28 mouse cellular contexts compared by ENCODE assay signal in genomic region chrX:135712845-135713244, GRCm38 (mm10). TPM values are rescaled to one million over a fixed set of nuclear protein-coding genes. Genes with fewer than 3 reads are reported as not detected.
A peak's percentile ranks its signal among the peaks of the same experiment; 100 is the strongest.
DNase-seq lines count a peak whose midpoint lies in the region; ATAC-seq lines count a peak whose summit lies in the region.
"Had no signal": no experiment of that assay in that cellular context is flagged by ENCODE, and none has a peak within 500 bp of the region (broad histone marks: within the 10 kb centered on the region; RNA-seq: fewer than 3 reads in every experiment).

No protein-coding gene starts in this region.

- intact Hi-C loops in heart, postnatal 14 days (cut with DNase I): no loop called here
- intact Hi-C loops in heart, postnatal 25 days (cut with DNase I): no loop called here

- H3K27me3 ChIP-seq in heart, embryonic 12.5 days (replicated peaks): no peaks in the 10 kb centered on the region
- H3K27me3 ChIP-seq in heart, embryonic 14.5 days (ENCODE audit: control insufficient read depth, insufficient read depth, low read length): no peaks in the 10 kb centered on the region
- no peaks in the 10 kb centered on the region for H3K27me3 ChIP-seq in heart, embryonic 16.5 days (ENCODE audit: control insufficient read depth, insufficient read depth, low read length)
- H3K27me3 ChIP-seq in heart, embryonic 11.5 days (ENCODE audit: control insufficient read depth, insufficient read depth, low read length): no peaks in the 10 kb centered on the region
- no peaks in the 10 kb centered on the region for H3K27me3 ChIP-seq in forebrain, embryonic 14.5 days (replicated peaks; ENCODE audit: control insufficient read depth, insufficient read depth, low read length)
- H3K27me3 ChIP-seq: embryonic facial prominence, embryonic 12.5 days; forebrain, embryonic 13.5 days had no signal

- H3K4me1 ChIP-seq in heart, embryonic 12.5 days (replicated peaks): 0 out of 2 replicates have a peak, but pooled peaks cover 2% of the 10 kb centered on the region
- no peaks in the 10 kb centered on the region for H3K4me1 ChIP-seq in heart, embryonic 14.5 days (ENCODE audit: control insufficient read depth in 2 of 2, insufficient read depth in 2 of 2, low read length in 2 of 2)
- no peaks in the 10 kb centered on the region for H3K4me1 ChIP-seq in heart, embryonic 16.5 days (ENCODE audit: control insufficient read depth, insufficient read depth, low read length)
- no peaks in the 10 kb centered on the region for H3K4me1 ChIP-seq in heart, embryonic 11.5 days (ENCODE audit: control insufficient read depth, insufficient read depth, low read length)
- no peaks in the 10 kb centered on the region for H3K4me1 ChIP-seq in forebrain, embryonic 14.5 days (ENCODE audit: control insufficient read depth, insufficient read depth, low read length)
- H3K4me1 ChIP-seq: embryonic facial prominence, embryonic 10.5 days; embryonic facial prominence, embryonic 12.5 days; forebrain, embryonic 13.5 days had no signal

- H3K9me3 ChIP-seq in heart, embryonic 12.5 days (replicated peaks): no peaks in the 10 kb centered on the region
- no peaks in the 10 kb centered on the region for H3K9me3 ChIP-seq in heart, embryonic 14.5 days (ENCODE audit: control insufficient read depth, low read length)
- H3K9me3 ChIP-seq in heart, embryonic 16.5 days (replicated peaks; ENCODE audit: control insufficient read depth, low read length): no peaks in the 10 kb centered on the region
- no peaks in the 10 kb centered on the region for H3K9me3 ChIP-seq in heart, embryonic 11.5 days (replicated peaks; ENCODE audit: control insufficient read depth, low read length)
- no peaks in the 10 kb centered on the region for H3K9me3 ChIP-seq in forebrain, embryonic 14.5 days (replicated peaks; ENCODE audit: control insufficient read depth, low read length)
- H3K9me3 ChIP-seq: embryonic facial prominence, embryonic 10.5 days; embryonic facial prominence, embryonic 12.5 days; forebrain, embryonic 13.5 days had no signal

- 0 out of 2 replicates have a peak overlapping the region, but pooled peaks have one; percentile 16 for H3K27ac ChIP-seq in heart, embryonic 12.5 days (ENCODE audit: poor library complexity, severe bottlenecking)
- peak overlapping the region; percentile 54 to 70; a peak in 3 of 4 replicates for H3K27ac ChIP-seq in heart, embryonic 14.5 days (replicated peaks in 1 of 2; ENCODE audit: control insufficient read depth in 1 of 2, insufficient read depth in 1 of 2, low read depth in 2 of 2, low read length in 2 of 2)
- peak overlapping the region; percentile 57 for H3K27ac ChIP-seq in heart, embryonic 16.5 days (ENCODE audit: low read length)
- H3K27ac ChIP-seq in heart, embryonic 11.5 days (ENCODE audit: low read depth, low read length): no peak overlapping the region
- H3K27ac ChIP-seq in forebrain, embryonic 14.5 days (ENCODE audit: low read depth, low read length): no peak overlapping the region
- H3K27ac ChIP-seq: embryonic facial prominence, embryonic 10.5 days; embryonic facial prominence, embryonic 12.5 days; forebrain, embryonic 13.5 days had no signal

- H3K4me2 ChIP-seq in heart, embryonic 12.5 days: no peak overlapping the region
- H3K4me2 ChIP-seq in heart, embryonic 14.5 days (ENCODE audit: low read length): peak overlapping the region; percentile 30; the same call in 1 of the 2 replicates
- H3K4me2 ChIP-seq in heart, embryonic 16.5 days (ENCODE audit: low read depth, low read length): 0 out of 2 replicates have a peak overlapping the region, but pooled peaks have one; percentile 10
- no peak overlapping the region for H3K4me2 ChIP-seq in heart, embryonic 11.5 days
- no peak overlapping the region for H3K4me2 ChIP-seq in forebrain, embryonic 14.5 days (ENCODE audit: low read length)
- H3K4me2 ChIP-seq: embryonic facial prominence, embryonic 12.5 days; forebrain, embryonic 13.5 days had no signal

- H3K4me3 ChIP-seq in heart, embryonic 12.5 days: no peak overlapping the region
- H3K4me3 ChIP-seq in heart, embryonic 14.5 days (ENCODE audit: control insufficient read depth in 1 of 2, insufficient read depth in 1 of 2, low read depth in 1 of 2, low read length in 2 of 2): no peak overlapping the region
- no peak overlapping the region for H3K4me3 ChIP-seq in heart, embryonic 16.5 days (ENCODE audit: low read length)
- no peak overlapping the region for H3K4me3 ChIP-seq in heart, embryonic 11.5 days (ENCODE audit: low read depth, low read length)
- H3K4me3 ChIP-seq in forebrain, embryonic 14.5 days (ENCODE audit: low read depth, low read length): no peak overlapping the region
- H3K4me3 ChIP-seq: embryonic facial prominence, embryonic 10.5 days; embryonic facial prominence, embryonic 12.5 days; forebrain, embryonic 13.5 days had no signal

- ATAC-seq in heart, embryonic 12.5 days (ENCODE audit: insufficient number of reproducible peaks, low FRiP score): no peak
- no peak for ATAC-seq in heart, embryonic 14.5 days (ENCODE audit: insufficient number of reproducible peaks, insufficient read depth, low FRiP score, low read depth)
- peak; percentile 65; the same call in 1 of the 2 replicates for ATAC-seq in heart, embryonic 16.5 days (replicated peaks; ENCODE audit: extremely low read depth, insufficient read depth, low FRiP score)
- ATAC-seq in heart, embryonic 11.5 days (replicated peaks; ENCODE audit: insufficient number of reproducible peaks, low FRiP score, low TSS enrichment): no peak
- no peak for ATAC-seq in forebrain, embryonic 14.5 days
- ATAC-seq: activated CD4-positive, CD25-positive, alpha-beta regulatory T cell, adult 4 months; forebrain, embryonic 13.5 days; forebrain, embryonic 16.5 days; Patski had no signal

- no peaks in the 10 kb centered on the region for H3K36me3 ChIP-seq in heart, embryonic 12.5 days
- H3K36me3 ChIP-seq in heart, embryonic 14.5 days (ENCODE audit: control insufficient read depth, insufficient read depth, low read length): no peaks in the 10 kb centered on the region
- H3K36me3 ChIP-seq in heart, embryonic 16.5 days (ENCODE audit: control insufficient read depth, insufficient read depth): no peaks in the 10 kb centered on the region
- no peaks in the 10 kb centered on the region for H3K36me3 ChIP-seq in heart, embryonic 11.5 days (ENCODE audit: control insufficient read depth, insufficient read depth, low read length)
- no peaks in the 10 kb centered on the region for H3K36me3 ChIP-seq in forebrain, embryonic 14.5 days (ENCODE audit: control insufficient read depth, insufficient read depth, low read length)
- H3K36me3 ChIP-seq: embryonic facial prominence, embryonic 10.5 days; embryonic facial prominence, embryonic 12.5 days had no signal

- WGBS in heart, embryonic 12.5 days: 56% methylated on average over 2 of the region's 2 CpGs
- 43% methylated on average over 2 of the region's 2 CpGs for WGBS in heart, embryonic 14.5 days
- WGBS in heart, embryonic 16.5 days: 57% methylated on average over 2 of the region's 2 CpGs
- WGBS in heart, embryonic 11.5 days (ENCODE audit: insufficient replicate concordance): 62% methylated on average over 2 of the region's 2 CpGs
- 82% methylated on average over 2 of the region's 2 CpGs for WGBS in forebrain, embryonic 14.5 days

- no peak for DNase-seq in heart, postnatal 14 days
- DNase-seq in heart, postnatal 25 days (ENCODE audit: low spot score): no peak
- DNase-seq in Muller cell, postnatal 12 days (ENCODE audit: inconsistent ontology term): peak; percentile 7
- DNase-seq in forebrain, embryonic 14.5 days (ENCODE audit: low spot score): no peak
- DNase-seq: adrenal gland, adult 8-10 months; adrenal gland, postnatal 14 days; adrenal gland, postnatal 36 days; cerebellum, adult 11-12 months; cerebellum, adult 2 months; cerebellum, adult 9-10 months; cerebellum, postnatal 10 days; cerebellum, postnatal 25 days had no signal

- H3K9ac ChIP-seq in heart, embryonic 12.5 days: no peak overlapping the region
- H3K9ac ChIP-seq in heart, embryonic 14.5 days (ENCODE audit: low read length): no peak overlapping the region
- H3K9ac ChIP-seq in heart, embryonic 16.5 days (ENCODE audit: low read length): no peak overlapping the region
- no peak overlapping the region for H3K9ac ChIP-seq in heart, embryonic 11.5 days (ENCODE audit: low read depth, low read length)
- H3K9ac ChIP-seq in forebrain, embryonic 14.5 days (ENCODE audit: low read length): no peak overlapping the region
- H3K9ac ChIP-seq: embryonic facial prominence, embryonic 12.5 days; forebrain, embryonic 13.5 days had no signal

RNA-seq across cellular contexts. Expression of gene Tmsb15a, which starts 12.2 kb away (rescaled TPM):
- polyA plus RNA-seq in heart, embryonic 12.5 days (2016; fragmentation: Nextera tagmentation; extraction: Ambion mirVana): 1.7 TPM in 1 of 2 replicates, not detected in the other
- total RNA-seq in heart, postnatal 14 days (2021): not detected
- polyA plus RNA-seq in heart, embryonic 14.5 days (2014; fragmentation: Nextera tagmentation; extraction: Ambion mirVana): not detected in 2 replicates
- not detected for total RNA-seq in heart, postnatal 25 days (2021)
- polyA plus RNA-seq in heart, embryonic 16.5 days (2015; fragmentation: Nextera tagmentation; extraction: Ambion mirVana): 0.85 TPM in 1 of 2 replicates, not detected in the other
- polyA plus RNA-seq in heart, embryonic 11.5 days (2014; fragmentation: Nextera tagmentation; extraction: Ambion mirVana): not detected in 2 replicates
- not detected in 2 replicates for polyA plus RNA-seq in forebrain, embryonic 14.5 days (2014; fragmentation: Nextera tagmentation; extraction: Ambion mirVana)
- total RNA-seq: adrenal gland, adult 18-20 months; adrenal gland, postnatal 14 days; adrenal gland, postnatal 36 days; MEL had no signal
- polyA plus RNA-seq: activated CD4-positive, CD25-positive, alpha-beta regulatory T cell, adult 4 months; C2C12; cerebellum, adult 2 months; cortical plate, adult 2 months; embryonic facial prominence, embryonic 10.5 days; embryonic facial prominence, embryonic 12.5 days; forebrain, embryonic 11.5 days; forebrain, embryonic 13.5 days; forebrain, embryonic 16.5 days; Patski had no signal

RNA-seq across cellular contexts. Expression of gene Tcp11x2, which starts 19.3 kb away (rescaled TPM):
- not detected in 2 replicates for polyA plus RNA-seq in heart, embryonic 12.5 days (2016; fragmentation: Nextera tagmentation; extraction: Ambion mirVana)
- not detected for total RNA-seq in heart, postnatal 14 days (2021)
- polyA plus RNA-seq in heart, embryonic 14.5 days (2014; fragmentation: Nextera tagmentation; extraction: Ambion mirVana): not detected in 2 replicates
- total RNA-seq in heart, postnatal 25 days (2021): not detected
- 0.11 TPM in 1 of 2 replicates, not detected in the other for polyA plus RNA-seq in heart, embryonic 16.5 days (2015; fragmentation: Nextera tagmentation; extraction: Ambion mirVana)
- polyA plus RNA-seq in heart, embryonic 11.5 days (2014; fragmentation: Nextera tagmentation; extraction: Ambion mirVana): not detected in 2 replicates
- polyA plus RNA-seq in forebrain, embryonic 14.5 days (2014; fragmentation: Nextera tagmentation; extraction: Ambion mirVana): not detected in 2 replicates
- total RNA-seq: adrenal gland, adult 18-20 months; adrenal gland, adult 8-10 months; adrenal gland, postnatal 14 days; adrenal gland, postnatal 36 days; MEL had no signal
- polyA plus RNA-seq: activated CD4-positive, CD25-positive, alpha-beta regulatory T cell, adult 4 months; C2C12; cerebellum, adult 2 months; cortical plate, adult 2 months; embryonic facial prominence, embryonic 12.5 days; embryonic facial prominence, embryonic 14.5 days; forebrain, embryonic 11.5 days; forebrain, embryonic 13.5 days; forebrain, embryonic 16.5 days; Patski had no signal

RNA-seq across cellular contexts. Expression of gene Armcx5, which starts 29.7 kb away (rescaled TPM):
- 9.8 and 9.9 TPM in 2 replicates for polyA plus RNA-seq in heart, embryonic 12.5 days (2016; fragmentation: Nextera tagmentation; extraction: Ambion mirVana)
- 1 to 10 TPM; 6.4 to 6.5 TPM for total RNA-seq in heart, postnatal 14 days (2021)
- polyA plus RNA-seq in heart, embryonic 14.5 days (2014; fragmentation: Nextera tagmentation; extraction: Ambion mirVana): 7.2 and 9.9 TPM in 2 replicates
- 1 to 10 TPM; 5.9 to 6.5 TPM for total RNA-seq in heart, postnatal 25 days (2021)
- polyA plus RNA-seq in heart, embryonic 16.5 days (2015; fragmentation: Nextera tagmentation; extraction: Ambion mirVana): 8.0 and 9.3 TPM in 2 replicates
- 6.9 and 9.4 TPM in 2 replicates for polyA plus RNA-seq in heart, embryonic 11.5 days (2014; fragmentation: Nextera tagmentation; extraction: Ambion mirVana)
- polyA plus RNA-seq in forebrain, embryonic 14.5 days (2014; fragmentation: Nextera tagmentation; extraction: Ambion mirVana): 7.6 TPM in 2 replicates

RNA-seq across cellular contexts. Expression of gene Gprasp1, which starts 29.7 kb away (rescaled TPM):
- 48.5 and 48.7 TPM in 2 replicates for polyA plus RNA-seq in heart, embryonic 12.5 days (2016; fragmentation: Nextera tagmentation; extraction: Ambion mirVana)
- total RNA-seq in heart, postnatal 14 days (2021): 10 to 100 TPM; 17.8 to 21.5 TPM
- 37.7 and 37.9 TPM in 2 replicates for polyA plus RNA-seq in heart, embryonic 14.5 days (2014; fragmentation: Nextera tagmentation; extraction: Ambion mirVana)
- total RNA-seq in heart, postnatal 25 days (2021): 10 to 100 TPM; 16.9 to 19.3 TPM
- 30.9 and 32.5 TPM in 2 replicates for polyA plus RNA-seq in heart, embryonic 16.5 days (2015; fragmentation: Nextera tagmentation; extraction: Ambion mirVana)
- 34.7 and 41.5 TPM in 2 replicates for polyA plus RNA-seq in heart, embryonic 11.5 days (2014; fragmentation: Nextera tagmentation; extraction: Ambion mirVana)
- 94.4 and 118 TPM in 2 replicates for polyA plus RNA-seq in forebrain, embryonic 14.5 days (2014; fragmentation: Nextera tagmentation; extraction: Ambion mirVana)

Comparison
In these comparisons a context has a peak if more than half of its experiments do, and no peak if none do; other contexts are left out.
1. H3K27ac ChIP-seq: peak in heart, embryonic 12.5 days (single experiment), heart, embryonic 14.5 days (2 of 2) and heart, embryonic 16.5 days (single experiment); none in heart, embryonic 11.5 days (single experiment) and forebrain, embryonic 14.5 days (single experiment).
2. H3K4me2 ChIP-seq: peak in heart, embryonic 14.5 days (single experiment) and heart, embryonic 16.5 days (single experiment); none in heart, embryonic 12.5 days (single experiment), heart, embryonic 11.5 days (single experiment) and forebrain, embryonic 14.5 days (single experiment).